Comparison of ENCODE assay signal across 11 mouse cellular contexts in genomic region chr16:18423203-18423914, GRCm38 (mm10). TPM values are rescaled to one million over a fixed set of nuclear protein-coding genes. Genes with fewer than 3 reads are reported as not detected.
DNase-seq lines count a peak whose midpoint lies in the region; ATAC-seq lines count a peak whose summit lies in the region.
"Had no signal": no experiment of that assay in that cellular context is flagged by ENCODE, and none has a peak within 500 bp of the region (broad histone marks: within the 10 kb centered on the region; RNA-seq: fewer than 3 reads in every experiment).

No protein-coding gene starts in this region.

- peak; percentile 14 for DNase-seq in adrenal gland, adult 2 months
- no peak for DNase-seq in adrenal gland, postnatal 14 days
- DNase-seq in lung, postnatal 4 days = no peak
- no peak for DNase-seq in urinary bladder, adult 18-20 months (ENCODE audit: low spot score in 2 of 2)
- DNase-seq: cerebellum, adult 9-11 months; right cerebral cortex, postnatal 4 days had no signal

- peaks cover 29% of the 10 kb centered on the region for H3K36me3 ChIP-seq in hindbrain, embryonic 13.5 days
- H3K36me3 ChIP-seq in hindbrain, embryonic 12.5 days = peaks cover 20% of the 10 kb centered on the region
- H3K36me3 ChIP-seq in lung, embryonic 15.5 days = peaks cover 14% of the 10 kb centered on the region; the same call in 1 of the 2 replicates
- H3K36me3 ChIP-seq in liver, embryonic 15.5 days (replicated peaks) = peaks cover 42% of the 10 kb centered on the region

- peaks cover 41% of the 10 kb centered on the region for H3K4me1 ChIP-seq in hindbrain, embryonic 13.5 days (replicated peaks)
- peaks cover 23% of the 10 kb centered on the region for H3K4me1 ChIP-seq in hindbrain, embryonic 12.5 days
- peaks cover 38% of the 10 kb centered on the region for H3K4me1 ChIP-seq in lung, embryonic 15.5 days
- peaks cover 80% of the 10 kb centered on the region for H3K4me1 ChIP-seq in liver, embryonic 15.5 days (replicated peaks)

- WGBS in hindbrain, embryonic 13.5 days = 89% methylated on average over 7 of the region's 7 CpGs
- 90% methylated on average over 7 of the region's 7 CpGs for WGBS in hindbrain, embryonic 12.5 days
- 65% methylated on average over 7 of the region's 7 CpGs for WGBS in lung, embryonic 15.5 days
- WGBS in liver, embryonic 15.5 days (ENCODE audit: insufficient replicate concordance) = 81% methylated on average over 7 of the region's 7 CpGs

- ATAC-seq in hindbrain, embryonic 13.5 days (ENCODE audit: low FRiP score) = no peak
- no peak for ATAC-seq in hindbrain, embryonic 12.5 days (ENCODE audit: low FRiP score)
- peak; percentile 20; the same call in 1 of the 2 replicates for ATAC-seq in lung, embryonic 15.5 days (ENCODE audit: borderline replicate concordance, extremely low read depth, low FRiP score, low TSS enrichment)
- no peak for ATAC-seq in liver, embryonic 15.5 days (ENCODE audit: insufficient read depth)
- ATAC-seq: hindbrain, postnatal 0 days had no signal

- no peak overlapping the region for H3K4me3 ChIP-seq in hindbrain, embryonic 13.5 days
- no peak overlapping the region for H3K4me3 ChIP-seq in hindbrain, embryonic 12.5 days
- no peak overlapping the region for H3K4me3 ChIP-seq in lung, embryonic 15.5 days
- peak overlapping the region; percentile 89; the same call in 1 of the 2 replicates for H3K4me3 ChIP-seq in liver, embryonic 15.5 days (replicated peaks)

- H3K4me2 ChIP-seq in hindbrain, embryonic 13.5 days = no peak overlapping the region
- H3K4me2 ChIP-seq in hindbrain, embryonic 12.5 days (replicated peaks) = no peak overlapping the region
- H3K4me2 ChIP-seq in lung, embryonic 15.5 days = peak overlapping the region; percentile 75; the same call in 1 of the 2 replicates
- H3K4me2 ChIP-seq in liver, embryonic 15.5 days = peak overlapping the region; percentile 84

- no peak overlapping the region for H3K9ac ChIP-seq in hindbrain, embryonic 13.5 days
- H3K9ac ChIP-seq in hindbrain, embryonic 12.5 days = no peak overlapping the region
- H3K9ac ChIP-seq in lung, embryonic 15.5 days = no peak overlapping the region
- H3K9ac ChIP-seq in liver, embryonic 15.5 days = no peak overlapping the region

- H3K9me3 ChIP-seq in hindbrain, embryonic 13.5 days = no peaks in the 10 kb centered on the region
- H3K9me3 ChIP-seq in hindbrain, embryonic 12.5 days (replicated peaks) = no peaks in the 10 kb centered on the region
- H3K9me3 ChIP-seq in lung, embryonic 15.5 days = no peaks in the 10 kb centered on the region
- no peaks in the 10 kb centered on the region for H3K9me3 ChIP-seq in liver, embryonic 15.5 days (replicated peaks)

- H3K27ac ChIP-seq in hindbrain, embryonic 13.5 days = 0 out of 2 replicates have a peak overlapping the region, but pooled peaks have one; percentile 30
- no peak overlapping the region for H3K27ac ChIP-seq in hindbrain, embryonic 12.5 days
- H3K27ac ChIP-seq in lung, embryonic 15.5 days = peak overlapping the region; percentile 68
- peak overlapping the region; percentile 95 for H3K27ac ChIP-seq in liver, embryonic 15.5 days (replicated peaks)
- H3K27ac ChIP-seq: hindbrain, postnatal 0 days had no signal

- H3K27me3 ChIP-seq in hindbrain, embryonic 13.5 days = no peaks in the 10 kb centered on the region
- H3K27me3 ChIP-seq in hindbrain, embryonic 12.5 days = no peaks in the 10 kb centered on the region
- H3K27me3 ChIP-seq in lung, embryonic 15.5 days = no peaks in the 10 kb centered on the region
- no peaks in the 10 kb centered on the region for H3K27me3 ChIP-seq in liver, embryonic 15.5 days

RNA-seq across cellular contexts. Expression of gene Txnrd2, which starts 2.8 kb away (rescaled TPM):
- total RNA-seq in adrenal gland, adult 2 months (2021) = 10 to 100 TPM; 73.3 TPM
- 50.3 and 64.6 TPM in 2 replicates for polyA plus RNA-seq in adrenal gland, adult 2 months (2012; rRNA removed)
- 66.4 and 66.5 TPM in 2 replicates for total RNA-seq in adrenal gland, postnatal 14 days (2021)
- polyA plus RNA-seq in hindbrain, embryonic 13.5 days (2015; fragmentation: Nextera tagmentation; extraction: Ambion mirVana) = 26.1 and 27.0 TPM in 2 replicates
- 20.2 and 20.3 TPM in 2 replicates for polyA plus RNA-seq in hindbrain, embryonic 12.5 days (2016; fragmentation: Nextera tagmentation; extraction: Ambion mirVana)
- polyA plus RNA-seq in lung, embryonic 15.5 days (2015; fragmentation: Nextera tagmentation; extraction: Ambion mirVana) = 22.7 and 23.4 TPM in 2 replicates
- polyA plus RNA-seq in liver, embryonic 15.5 days (2015; fragmentation: Nextera tagmentation; extraction: Ambion mirVana) = 101 and 114 TPM in 2 replicates

RNA-seq across cellular contexts. Expression of gene Comt, which starts 3.3 kb away (rescaled TPM):
- 100 to 1,000 TPM; 203 to 288 TPM for total RNA-seq in adrenal gland, adult 2 months (2021)
- 407 and 432 TPM in 2 replicates for polyA plus RNA-seq in adrenal gland, adult 2 months (2012; rRNA removed)
- total RNA-seq in adrenal gland, postnatal 14 days (2021) = 117 and 147 TPM in 2 replicates
- polyA plus RNA-seq in hindbrain, embryonic 13.5 days (2015; fragmentation: Nextera tagmentation; extraction: Ambion mirVana) = 85.9 and 88.5 TPM in 2 replicates
- 58.4 and 60.3 TPM in 2 replicates for polyA plus RNA-seq in hindbrain, embryonic 12.5 days (2016; fragmentation: Nextera tagmentation; extraction: Ambion mirVana)
- 112 and 122 TPM in 2 replicates for polyA plus RNA-seq in lung, embryonic 15.5 days (2015; fragmentation: Nextera tagmentation; extraction: Ambion mirVana)
- 87.6 and 94.1 TPM in 2 replicates for polyA plus RNA-seq in liver, embryonic 15.5 days (2015; fragmentation: Nextera tagmentation; extraction: Ambion mirVana)

Comparison
In these comparisons a context has a peak if more than half of its experiments do, and no peak if none do; other contexts are left out.
1. H3K4me2 ChIP-seq: peak in lung, embryonic 15.5 days (single experiment) and liver, embryonic 15.5 days (single experiment); none in hindbrain, embryonic 13.5 days (single experiment) and hindbrain, embryonic 12.5 days (single experiment).